Comparison of ENCODE assay signal across 8 mouse cellular contexts in genomic region chr1:181615866-181616491, GRCm38 (mm10). TPM values are rescaled to one million over a fixed set of nuclear protein-coding genes. Genes with fewer than 3 reads are reported as not detected.
DNase-seq lines count a peak whose midpoint lies in the region; ATAC-seq and TF ChIP-seq lines count a peak whose summit lies in the region.

No protein-coding gene starts in this region.

- no peaks in the 10 kb centered on the region for H3K36me3 ChIP-seq in ES-E14 (ENCODE audit: control insufficient read depth, insufficient read depth, low read length, poor library complexity, severe bottlenecking)
- no peaks in the 10 kb centered on the region for H3K36me3 ChIP-seq in lung, embryonic 14.5 days (ENCODE audit: insufficient read depth)

- H3K9ac ChIP-seq in ES-E14 (ENCODE audit: insufficient read depth, low read depth, low read length, poor library complexity, severe bottlenecking): no peak overlapping the region
- no peak overlapping the region for H3K9ac ChIP-seq in lung, embryonic 14.5 days

- no peak overlapping the region for H3K27ac ChIP-seq in ES-E14 (ENCODE audit: insufficient read depth, low read depth, low read length, poor library complexity, severe bottlenecking)
- H3K27ac ChIP-seq in lung, embryonic 14.5 days (ENCODE audit: low read depth): no peak overlapping the region

- H3K9me3 ChIP-seq in ES-E14 (ENCODE audit: control insufficient read depth, insufficient read depth, low read depth, low read length): no peaks in the 10 kb centered on the region
- H3K9me3 ChIP-seq in lung, embryonic 14.5 days (ENCODE audit: low read depth, low read length): no peaks in the 10 kb centered on the region

- in situ Hi-C loops in ES-E14 (cut with MboI; ENCODE audit: low sequenced_read_pairs in 2 of 2, unreplicated experiment in 2 of 2): no loop called here

- WGBS in lung, embryonic 14.5 days: 32% methylated on average over 11 of the region's 11 CpGs

- peak; percentile 82 for ATAC-seq in granulocyte monocyte progenitor cell, adult 5-6 weeks (replicated peaks; ENCODE audit: poor library complexity, severe bottlenecking)
- ATAC-seq in lung, embryonic 14.5 days (ENCODE audit: insufficient read depth): peak; percentile 58; the same call in 1 of the 2 replicates

- peak; percentile 70 for DNase-seq in ES-E14 (ENCODE audit: low read depth, low spot score)
- DNase-seq in adrenal gland, postnatal 14 days: peak; percentile 84
- peak; percentile 62 for DNase-seq in embryo, embryonic 9.5 days (ENCODE audit: extremely low spot score)
- peak; percentile 82 to 85 for DNase-seq in kidney, postnatal 4 days
- peak; percentile 89 for DNase-seq in lung, embryonic 14.5 days
- DNase-seq in retina, postnatal 7 days (ENCODE audit: low read depth, low spot score): peak; percentile 51
- peak; percentile 5 for DNase-seq in yolk sac, embryonic 10.5 days (ENCODE audit: low spot score)

- no peak overlapping the region for H3K4me2 ChIP-seq in lung, embryonic 14.5 days

- H3K4me3 ChIP-seq in ES-E14 (ENCODE audit: insufficient read depth in 1 of 2, low read depth in 1 of 2, low read length in 2 of 2, poor library complexity in 1 of 2, severe bottlenecking in 1 of 2): no peak overlapping the region
- no peak overlapping the region for H3K4me3 ChIP-seq in lung, embryonic 14.5 days (ENCODE audit: low read depth, low read length)

- no peaks in the 10 kb centered on the region for H3K27me3 ChIP-seq in lung, embryonic 14.5 days (ENCODE audit: insufficient read depth, low read length)

- peak; percentile 88 for TF ChIP-seq CTCF in lung, embryonic 14.5 days (IDR thresholded peaks at IDR 0.05; ENCODE audit: low read depth)

- H3K4me1 ChIP-seq in ES-E14 (ENCODE audit: control insufficient read depth in 2 of 2, insufficient read depth in 2 of 2, low read length in 2 of 2, poor library complexity in 1 of 2): no peaks in the 10 kb centered on the region
- peaks cover 3% of the 10 kb centered on the region; the same call in 1 of the 2 replicates for H3K4me1 ChIP-seq in lung, embryonic 14.5 days (ENCODE audit: insufficient read depth)

TF ChIP-seq in ES-E14, 5 proteins besides CTCF, POLR2A, EP300 and RAD21:
- TF ChIP-seq ZC3H11A (IDR thresholded peaks at IDR 0.05; ENCODE audit: borderline replicate concordance, low read depth, low read length) (peak; percentile 87; the same call in 1 of the 2 replicates), CHD2 (IDR thresholded peaks at IDR 0.05; ENCODE audit: low read depth, low read length) (no peak)

RNA-seq across cellular contexts. Expression of gene Dnah14, which starts 39.6 kb away (rescaled TPM):
- 1.9 and 2.1 TPM in 2 replicates for total RNA-seq in ES-E14 (2012; rRNA removed)
- 0.30 and 0.75 TPM in 2 replicates for total RNA-seq in adrenal gland, postnatal 14 days (2021)
- total RNA-seq in granulocyte monocyte progenitor cell, adult 5-6 weeks (2014; fragmentation: Nextera tagmentation): not detected in 2 replicates
- 0.93 and 1.8 TPM in 2 replicates for total RNA-seq in granulocyte monocyte progenitor cell, adult 5-6 weeks (2017)
- 2.3 and 2.4 TPM in 2 replicates for polyA plus RNA-seq in lung, embryonic 14.5 days (2014; fragmentation: Nextera tagmentation; extraction: Ambion mirVana)

Comparison
In these comparisons a context has a peak if more than half of its experiments do, and no peak if none do; other contexts are left out.
1. DNase-seq: peak in every context shown above with its lines; median percentile 89 in lung, embryonic 14.5 days; 84 in adrenal gland, postnatal 14 days; 84 in kidney, postnatal 4 days; 70 in ES-E14; 62 in embryo, embryonic 9.5 days; 51 in retina, postnatal 7 days; 5 in yolk sac, embryonic 10.5 days.